Mouse (Mus musculus): ENCODE results near the gene Map3k20.

Gene Map3k20

GRCm38 (mm10) chr2:72479818-72480217 lies 194.4 kb downstream of the Map3k20 start:
- DNase-seq (ENCODE audit: low spot score in 2 of 2): peak in 1 of 2 experiments; percentile 34

GRCm38 (mm10) chr2:72491650-72492049 lies 206.2 kb downstream of the Map3k20 start:
- DNase-seq (ENCODE audit: low spot score in 2 of 2): no peak

Data from spleen, postnatal 10 days (tissue).